Mouse (Mus musculus) kidney, adult 11 months (tissue): ENCODE data around the gene Tmem151b.

Experiments used
- DNase-seq: peaks from one replicate; pipeline ENCODE4 v3.0.0; 2022

The Tmem151b gene

GRCm38 (mm10) chr17:45502324-45502723 lies 47.2 kb downstream of the Tmem151b start:
- no peak for DNase-seq

GRCm38 (mm10) chr17:45500981-45501380 lies 48.5 kb downstream of the Tmem151b start:
- no peak for DNase-seq

- DNase-seq: no peak
These were observed 50.0 kb downstream of the Tmem151b start for GRCm38 (mm10) chr17:45499516-45499915.

- DNase-seq: no peak
These were observed 51.1 kb downstream of the Tmem151b start for GRCm38 (mm10) chr17:45498397-45498796.

- DNase-seq: no peak
These were observed 54.1 kb downstream of the Tmem151b start for GRCm38 (mm10) chr17:45495398-45495797.
